Mouse (Mus musculus): ENCODE results near the gene Tnfsf10. TPM values are rescaled to one million over a fixed set of nuclear protein-coding genes. Genes with fewer than 3 reads are reported as not detected.
A peak's percentile ranks its signal among the peaks of the same experiment; 100 is the strongest.

Gene Tnfsf10
- polyA plus RNA-seq, 1 experiment from 2014 or later: 0.14 TPM

GRCm38 (mm10) chr3:27314506-27315164 lies 2.2 kb upstream of the Tnfsf10 start:
- H3K4me3 ChIP-seq: no peak overlapping the region
- no peaks in the 10 kb centered on the region for H3K27me3 ChIP-seq
- WGBS: 67% methylated on average over 2 of the region's 2 CpGs
- H3K4me1 ChIP-seq: peaks cover 10% of the 10 kb centered on the region
- no peak for ATAC-seq (ENCODE audit: low FRiP score, low read depth)
- no peak overlapping the region for H3K9ac ChIP-seq
- H3K9me3 ChIP-seq: no peaks in the 10 kb centered on the region
- H3K36me3 ChIP-seq: no peaks in the 10 kb centered on the region
- no peak overlapping the region for H3K4me2 ChIP-seq (replicated peaks)
- H3K27ac ChIP-seq: no peak overlapping the region

GRCm38 (mm10) chr3:27317288-27318024 lies 628 bp downstream of the Tnfsf10 start:
- peak; percentile 36; the same call in 1 of the 2 replicates for ATAC-seq (ENCODE audit: low FRiP score, low read depth)
- Histone ChIP-seq H3K4me2 (replicated peaks) (peak overlapping the region; percentile 49), H3K27me3 (no peaks in the 10 kb centered on the region), H3K36me3 (no peaks in the 10 kb centered on the region), H3K4me3 (no peak overlapping the region), H3K9ac (no peak overlapping the region; the same call in 1 of the 2 replicates), H3K4me1 (peaks cover 10% of the 10 kb centered on the region), H3K9me3 (no peaks in the 10 kb centered on the region), H3K27ac (no peak overlapping the region)
- WGBS: 42% methylated on average over 4 of the region's 4 CpGs

- Histone ChIP-seq H3K9me3 (no peaks in the 10 kb centered on the region), H3K9ac (no peak overlapping the region), H3K4me1 (peaks cover 18% of the 10 kb centered on the region), H3K27ac (no peak overlapping the region), H3K4me3 (no peak overlapping the region), H3K27me3 (no peaks in the 10 kb centered on the region), H3K36me3 (no peaks in the 10 kb centered on the region), H3K4me2 (replicated peaks) (no peak overlapping the region)
- ATAC-seq (ENCODE audit: low FRiP score, low read depth): no peak
- WGBS: 84% methylated on average over 1 of the region's 1 CpGs
These were observed 2.8 kb downstream of the Tnfsf10 start for GRCm38 (mm10) chr3:27319650-27320049.

GRCm38 (mm10) chr3:27320613-27321495 lies 4.0 kb downstream of the Tnfsf10 start:
- H3K36me3 ChIP-seq: no peaks in the 10 kb centered on the region
- H3K9ac ChIP-seq: no peak overlapping the region
- no peak for ATAC-seq (ENCODE audit: low FRiP score, low read depth)
- H3K4me3 ChIP-seq: no peak overlapping the region
- 78% methylated on average over 9 of the region's 9 CpGs for WGBS
- no peak overlapping the region for H3K4me2 ChIP-seq (replicated peaks)
- H3K4me1 ChIP-seq: peaks cover 18% of the 10 kb centered on the region
- H3K27ac ChIP-seq: no peak overlapping the region
- no peaks in the 10 kb centered on the region for H3K27me3 ChIP-seq
- no peaks in the 10 kb centered on the region for H3K9me3 ChIP-seq

GRCm38 (mm10) chr3:27322591-27322990 lies 5.8 kb downstream of the Tnfsf10 start:
- no peaks in the 10 kb centered on the region for H3K9me3 ChIP-seq
- H3K4me3 ChIP-seq: no peak overlapping the region
- no peak overlapping the region for H3K27ac ChIP-seq
- WGBS: 82% methylated on average over 9 of the region's 9 CpGs
- peaks cover 7% of the 10 kb centered on the region; the same call in 1 of the 2 replicates for H3K4me1 ChIP-seq
- no peak overlapping the region for H3K4me2 ChIP-seq (replicated peaks)
- no peaks in the 10 kb centered on the region for H3K36me3 ChIP-seq
- no peaks in the 10 kb centered on the region for H3K27me3 ChIP-seq
- ATAC-seq (ENCODE audit: low FRiP score, low read depth): no peak
- no peak overlapping the region for H3K9ac ChIP-seq

GRCm38 (mm10) chr3:27323551-27323950 lies 6.7 kb downstream of the Tnfsf10 start:
- Histone ChIP-seq H3K9ac (no peak overlapping the region), H3K4me2 (replicated peaks) (no peak overlapping the region), H3K9me3 (no peaks in the 10 kb centered on the region), H3K27me3 (no peaks in the 10 kb centered on the region), H3K27ac (no peak overlapping the region), H3K4me1 (peaks cover 7% of the 10 kb centered on the region; the same call in 1 of the 2 replicates), H3K4me3 (no peak overlapping the region), H3K36me3 (no peaks in the 10 kb centered on the region)
- WGBS: 44% methylated on average over 5 of the region's 5 CpGs
- ATAC-seq (ENCODE audit: low FRiP score, low read depth): no peak

GRCm38 (mm10) chr3:27326633-27327191 lies 9.9 kb downstream of the Tnfsf10 start:
- peaks cover 7% of the 10 kb centered on the region; the same call in 1 of the 2 replicates for H3K4me1 ChIP-seq
- no peaks in the 10 kb centered on the region for H3K9me3 ChIP-seq
- H3K36me3 ChIP-seq: no peaks in the 10 kb centered on the region
- H3K4me2 ChIP-seq (replicated peaks): no peak overlapping the region
- ATAC-seq (ENCODE audit: low FRiP score, low read depth): no peak
- WGBS: 64% methylated on average over 4 of the region's 4 CpGs
- no peak overlapping the region for H3K4me3 ChIP-seq
- H3K9ac ChIP-seq: no peak overlapping the region
- no peak overlapping the region for H3K27ac ChIP-seq
- H3K27me3 ChIP-seq: no peaks in the 10 kb centered on the region

GRCm38 (mm10) chr3:27330706-27331105 lies 13.9 kb downstream of the Tnfsf10 start:
- Histone ChIP-seq H3K4me1 (no peaks in the 10 kb centered on the region), H3K9me3 (no peaks in the 10 kb centered on the region), H3K9ac (no peak overlapping the region), H3K4me3 (no peak overlapping the region), H3K27me3 (no peaks in the 10 kb centered on the region), H3K27ac (no peak overlapping the region), H3K4me2 (replicated peaks) (no peak overlapping the region), H3K36me3 (no peaks in the 10 kb centered on the region)
- no peak for ATAC-seq (ENCODE audit: low FRiP score, low read depth)
- 87% methylated on average over 5 of the region's 5 CpGs for WGBS

GRCm38 (mm10) chr3:27338437-27338836 lies 21.6 kb downstream of the Tnfsf10 start:
- WGBS: 28% methylated on average over 6 of the region's 6 CpGs

GRCm38 (mm10) chr3:27338887-27339286 lies 22.1 kb downstream of the Tnfsf10 start:
- no peak overlapping the region for H3K4me3 ChIP-seq
- 72% methylated on average over 3 of the region's 3 CpGs for WGBS
- no peaks in the 10 kb centered on the region for H3K27me3 ChIP-seq
- no peak overlapping the region for H3K9ac ChIP-seq
- H3K4me2 ChIP-seq (replicated peaks): no peak overlapping the region
- no peaks in the 10 kb centered on the region for H3K36me3 ChIP-seq
- H3K27ac ChIP-seq: no peak overlapping the region
- no peaks in the 10 kb centered on the region for H3K9me3 ChIP-seq
- no peaks in the 10 kb centered on the region for H3K4me1 ChIP-seq
- ATAC-seq (ENCODE audit: low FRiP score, low read depth): no peak

More at GRCm38 (mm10) chr3:27338437-27338836, 21.6 kb downstream of the Tnfsf10 start:
- Histone ChIP-seq H3K36me3 (no peaks in the 10 kb centered on the region), H3K27ac (no peak overlapping the region), H3K4me3 (no peak overlapping the region), H3K4me1 (no peaks in the 10 kb centered on the region), H3K27me3 (no peaks in the 10 kb centered on the region), H3K9me3 (no peaks in the 10 kb centered on the region), H3K9ac (no peak overlapping the region), H3K4me2 (replicated peaks) (no peak overlapping the region)
- ATAC-seq (ENCODE audit: low FRiP score, low read depth): no peak

GRCm38 (mm10) chr3:27340757-27341156 lies 23.9 kb downstream of the Tnfsf10 start:
- ATAC-seq (ENCODE audit: low FRiP score, low read depth): no peak
- Histone ChIP-seq H3K27ac (no peak overlapping the region), H3K9me3 (no peaks in the 10 kb centered on the region), H3K9ac (no peak overlapping the region), H3K4me3 (no peak overlapping the region), H3K36me3 (no peaks in the 10 kb centered on the region), H3K4me2 (replicated peaks) (no peak overlapping the region), H3K4me1 (no peaks in the 10 kb centered on the region), H3K27me3 (no peaks in the 10 kb centered on the region)
- WGBS: 95% methylated on average over 5 of the region's 5 CpGs

- H3K4me3 ChIP-seq: no peak overlapping the region
- H3K27me3 ChIP-seq: no peaks in the 10 kb centered on the region
- 68% methylated on average over 6 of the region's 6 CpGs for WGBS
- no peaks in the 10 kb centered on the region for H3K4me1 ChIP-seq
- no peaks in the 10 kb centered on the region for H3K9me3 ChIP-seq
- H3K9ac ChIP-seq: no peak overlapping the region
- no peak for ATAC-seq (ENCODE audit: low FRiP score, low read depth)
- no peak overlapping the region for H3K27ac ChIP-seq
- no peaks in the 10 kb centered on the region for H3K36me3 ChIP-seq
- no peak overlapping the region for H3K4me2 ChIP-seq (replicated peaks)
These were observed 25.6 kb downstream of the Tnfsf10 start for GRCm38 (mm10) chr3:27342462-27342861.
